ENCODE assay signal across 13 mouse cellular contexts in the genomic region with DNA sequence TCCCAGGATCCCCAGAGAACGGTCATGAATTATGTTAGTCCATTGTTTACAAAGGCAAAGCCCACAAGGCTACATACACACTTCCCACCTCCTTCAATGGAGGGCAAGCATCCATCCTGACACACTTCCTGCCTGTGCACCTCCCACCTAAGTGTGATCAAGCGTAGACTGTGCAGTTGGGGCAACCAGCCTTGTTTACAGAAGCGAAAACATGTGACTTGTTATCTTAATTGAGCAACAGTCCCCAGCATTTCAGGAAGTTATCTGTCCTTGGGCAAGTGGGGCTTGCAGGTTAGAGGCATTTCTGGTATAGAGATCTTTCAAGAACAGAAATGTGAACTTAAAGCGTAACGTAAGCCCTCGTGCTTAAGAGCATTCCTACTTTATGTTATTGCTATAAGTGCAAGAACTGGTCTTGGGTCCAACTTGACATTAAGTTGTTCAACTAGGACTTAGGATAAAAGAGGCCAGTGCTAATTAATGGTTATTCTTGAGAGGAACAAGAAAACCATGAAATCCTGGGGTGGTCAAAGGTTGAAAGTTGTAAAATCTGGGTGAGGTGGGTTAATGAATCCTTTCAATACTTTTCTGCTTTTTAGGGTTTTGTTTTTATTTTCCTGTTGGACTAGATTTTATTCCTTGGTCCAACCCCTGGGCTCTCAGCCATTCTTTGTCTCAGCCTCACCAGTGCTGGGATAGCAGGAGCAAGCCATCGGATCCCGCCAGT. TPM values are rescaled to one million over a fixed set of nuclear protein-coding genes. Genes with fewer than 3 reads are reported as not detected.
DNase-seq lines count a peak whose midpoint lies in the region; ATAC-seq and TF ChIP-seq lines count a peak whose summit lies in the region.
"Had no signal": no experiment of that assay in that cellular context is flagged by ENCODE, and none has a peak within 500 bp of the region (broad histone marks: within the 10 kb centered on the region; RNA-seq: fewer than 3 reads in every experiment).

No protein-coding gene starts in this region.

- TF ChIP-seq CTCF in lung, adult 2 months (IDR thresholded peaks at IDR 0.05; ENCODE audit: insufficient read depth, low read length), result no peak

- no peaks in the 10 kb centered on the region for H3K9me3 ChIP-seq in lung, embryonic 15.5 days
- no peaks in the 10 kb centered on the region for H3K9me3 ChIP-seq in liver, embryonic 15.5 days (replicated peaks)
- no peaks in the 10 kb centered on the region for H3K9me3 ChIP-seq in stomach, embryonic 15.5 days
- H3K9me3 ChIP-seq: midbrain, embryonic 13.5 days had no signal

- no peak overlapping the region for H3K9ac ChIP-seq in lung, embryonic 15.5 days
- H3K9ac ChIP-seq in liver, embryonic 15.5 days, result peak overlapping the region; percentile 25
- H3K9ac ChIP-seq in stomach, embryonic 15.5 days, result no peak overlapping the region
- H3K9ac ChIP-seq: hindbrain, embryonic 14.5 days; midbrain, embryonic 13.5 days had no signal

- 48% methylated on average over 8 of the region's 8 CpGs for WGBS in lung, embryonic 15.5 days
- 42% methylated on average over 8 of the region's 8 CpGs for WGBS in lung, adult 2 months
- 26% methylated on average over 8 of the region's 8 CpGs for WGBS in liver, embryonic 15.5 days (ENCODE audit: insufficient replicate concordance)
- 55% methylated on average over 8 of the region's 8 CpGs for WGBS in stomach, embryonic 15.5 days

- H3K4me1 ChIP-seq in lung, embryonic 15.5 days, result peaks cover 13% of the 10 kb centered on the region
- H3K4me1 ChIP-seq in lung, adult 2 months (ENCODE audit: control insufficient read depth, insufficient read depth, low read length), result no peaks in the 10 kb centered on the region; the same call in 1 of the 2 replicates
- H3K4me1 ChIP-seq in liver, embryonic 15.5 days (replicated peaks), result peaks cover 65% of the 10 kb centered on the region
- no peaks in the 10 kb centered on the region for H3K4me1 ChIP-seq in stomach, embryonic 15.5 days

- ATAC-seq in lung, embryonic 15.5 days (ENCODE audit: borderline replicate concordance, extremely low read depth, low FRiP score, low TSS enrichment), result peak; percentile 28; the same call in 1 of the 2 replicates
- ATAC-seq in erythroblast, adult 5-6 weeks (replicated peaks; ENCODE audit: low FRiP score, poor library complexity, severe bottlenecking), result peak; percentile 93
- peak; percentile 94 for ATAC-seq in liver, embryonic 15.5 days (ENCODE audit: insufficient read depth)
- ATAC-seq in stomach, embryonic 15.5 days (ENCODE audit: insufficient read depth, low FRiP score, low read depth), result peak; percentile 85
- ATAC-seq: midbrain, embryonic 13.5 days had no signal

- no peaks in the 10 kb centered on the region for H3K27me3 ChIP-seq in lung, embryonic 15.5 days
- no peaks in the 10 kb centered on the region for H3K27me3 ChIP-seq in liver, embryonic 15.5 days
- no peaks in the 10 kb centered on the region for H3K27me3 ChIP-seq in stomach, embryonic 15.5 days (replicated peaks)
- H3K27me3 ChIP-seq: midbrain, embryonic 13.5 days had no signal

- H3K4me3 ChIP-seq in lung, embryonic 15.5 days, result no peak overlapping the region
- H3K4me3 ChIP-seq in lung, adult 2 months (replicated peaks; ENCODE audit: extremely low read depth, low read depth, low read length), result no peak overlapping the region
- H3K4me3 ChIP-seq in liver, embryonic 15.5 days (replicated peaks), result no peak overlapping the region
- no peak overlapping the region for H3K4me3 ChIP-seq in stomach, embryonic 15.5 days (replicated peaks)
- H3K4me3 ChIP-seq: gastrocnemius, adult 2 months; midbrain, embryonic 13.5 days had no signal

- TF ChIP-seq POLR2A in lung, adult 2 months (IDR thresholded peaks at IDR 0.05; ENCODE audit: borderline replicate concordance, extremely low read depth, low read depth, low read length), result no peak

- H3K4me2 ChIP-seq in lung, embryonic 15.5 days, result no peak overlapping the region
- peak overlapping the region; percentile 52 for H3K4me2 ChIP-seq in liver, embryonic 15.5 days
- no peak overlapping the region for H3K4me2 ChIP-seq in stomach, embryonic 15.5 days
- H3K4me2 ChIP-seq: hindbrain, embryonic 14.5 days; midbrain, embryonic 13.5 days had no signal

- peak overlapping the region; percentile 12; the same call in 1 of the 2 replicates for H3K27ac ChIP-seq in lung, embryonic 15.5 days
- H3K27ac ChIP-seq in liver, embryonic 15.5 days (replicated peaks), result peak overlapping the region; percentile 95
- peak overlapping the region; percentile 69 for H3K27ac ChIP-seq in stomach, embryonic 15.5 days
- H3K27ac ChIP-seq: gastrocnemius, adult 2 months; hindbrain, embryonic 14.5 days; midbrain, embryonic 13.5 days had no signal

- DNase-seq in lung, adult 2 months, result no peak
- no peak for DNase-seq in left cerebral cortex, adult 8-10 months (ENCODE audit: low spot score in 2 of 2)
- no peak for DNase-seq in cerebellum, adult 8-10 months
- DNase-seq in frontal cortex, postnatal 25 days (ENCODE audit: low spot score in 2 of 2), result no peak
- DNase-seq: gastrocnemius, adult 2 months had no signal

- H3K36me3 ChIP-seq in lung, embryonic 15.5 days, result no peaks in the 10 kb centered on the region
- H3K36me3 ChIP-seq in liver, embryonic 15.5 days (replicated peaks), result no peaks in the 10 kb centered on the region
- no peaks in the 10 kb centered on the region for H3K36me3 ChIP-seq in stomach, embryonic 15.5 days
- H3K36me3 ChIP-seq: midbrain, embryonic 13.5 days had no signal

RNA-seq across cellular contexts. Expression of gene Ptma, which starts 47.3 kb away (rescaled TPM):
- polyA plus RNA-seq in lung, embryonic 15.5 days (2015; fragmentation: Nextera tagmentation; extraction: Ambion mirVana), result 2,819 and 2,940 TPM in 2 replicates
- 751 and 980 TPM in 2 replicates for polyA plus RNA-seq in lung, adult 2 months (2012; rRNA removed)
- total RNA-seq in erythroblast, adult 5-6 weeks (2015; ENCODE audit: low replicate concordance), result 1,027 and 1,158 TPM in 2 replicates
- total RNA-seq in erythroblast, adult 5-6 weeks (2017; ENCODE audit: low replicate concordance), result 910 and 1,101 TPM in 2 replicates
- 634 and 778 TPM in 2 replicates for polyA plus RNA-seq in liver, embryonic 15.5 days (2015; fragmentation: Nextera tagmentation; extraction: Ambion mirVana)
- polyA plus RNA-seq in stomach, embryonic 15.5 days (2015; fragmentation: Nextera tagmentation; extraction: Ambion mirVana), result 2,449 and 2,521 TPM in 2 replicates
- total RNA-seq in left cerebral cortex, adult 8-10 months (2022), result 100 to 1,000 TPM; 407 to 432 (median 416) TPM

RNA-seq across cellular contexts. Expression of gene Tex44, which starts 53.1 kb away (rescaled TPM):
- polyA plus RNA-seq in lung, embryonic 15.5 days (2015; fragmentation: Nextera tagmentation; extraction: Ambion mirVana), result not detected in 2 replicates
- polyA plus RNA-seq in lung, adult 2 months (2012; rRNA removed), result 0.11 and 0.12 TPM in 2 replicates
- not detected in 2 replicates for total RNA-seq in erythroblast, adult 5-6 weeks (2015; ENCODE audit: low replicate concordance)
- not detected in 2 replicates for total RNA-seq in erythroblast, adult 5-6 weeks (2017; ENCODE audit: low replicate concordance)
- not detected in 2 replicates for polyA plus RNA-seq in liver, embryonic 15.5 days (2015; fragmentation: Nextera tagmentation; extraction: Ambion mirVana)
- polyA plus RNA-seq in stomach, embryonic 15.5 days (2015; fragmentation: Nextera tagmentation; extraction: Ambion mirVana), result not detected in 2 replicates
- total RNA-seq in left cerebral cortex, adult 8-10 months (2022), result not detected
- total RNA-seq: adrenal gland, postnatal 4 days; gastrocnemius, adult 2 months had no signal
- polyA plus RNA-seq: embryonic facial prominence, embryonic 11.5 days; hindbrain, embryonic 14.5 days; midbrain, embryonic 13.5 days had no signal

RNA-seq across cellular contexts. Expression of gene Nmur1, which starts 53.2 kb away (rescaled TPM):
- 0.17 TPM in 1 of 2 replicates, not detected in the other for polyA plus RNA-seq in lung, embryonic 15.5 days (2015; fragmentation: Nextera tagmentation; extraction: Ambion mirVana)
- polyA plus RNA-seq in lung, adult 2 months (2012; rRNA removed), result 2.9 TPM in 2 replicates
- not detected in 2 replicates for total RNA-seq in erythroblast, adult 5-6 weeks (2015; ENCODE audit: low replicate concordance)
- not detected in 2 replicates for total RNA-seq in erythroblast, adult 5-6 weeks (2017; ENCODE audit: low replicate concordance)
- not detected in 2 replicates for polyA plus RNA-seq in liver, embryonic 15.5 days (2015; fragmentation: Nextera tagmentation; extraction: Ambion mirVana)
- not detected in 2 replicates for polyA plus RNA-seq in stomach, embryonic 15.5 days (2015; fragmentation: Nextera tagmentation; extraction: Ambion mirVana)
- under 1 TPM in 2 of 4 experiments, not detected in 2; 0.37 to 0.59 TPM for total RNA-seq in left cerebral cortex, adult 8-10 months (2022)
- total RNA-seq: adrenal gland, postnatal 4 days; gastrocnemius, adult 2 months had no signal
- polyA plus RNA-seq: embryonic facial prominence, embryonic 11.5 days; hindbrain, embryonic 14.5 days; midbrain, embryonic 13.5 days had no signal

Comparison
In these comparisons a context has a peak if more than half of its experiments do, and no peak if none do; other contexts are left out.
1. ATAC-seq: peak in every context shown above with its lines; median percentile 94 in liver, embryonic 15.5 days; 93 in erythroblast, adult 5-6 weeks; 85 in stomach, embryonic 15.5 days; 28 in lung, embryonic 15.5 days.
2. H3K27ac ChIP-seq: peak in every context shown above with its lines; median percentile 95 in liver, embryonic 15.5 days; 69 in stomach, embryonic 15.5 days; 12 in lung, embryonic 15.5 days.